Mouse (Mus musculus): ENCODE results near the gene Tmcc1. TPM values are rescaled to one million over a fixed set of nuclear protein-coding genes. Genes with fewer than 3 reads are reported as not detected.

Tmcc1 gene
- total RNA-seq, 2 experiments from 2014 or later, result 25.8 to 26.8 TPM

GRCm38 (mm10) chr6:115973881-115974662 is 219.2 kb downstream of the Tmcc1 start:
- DNase-seq (ENCODE audit: low spot score in 2 of 2), result no peak

DNA sequence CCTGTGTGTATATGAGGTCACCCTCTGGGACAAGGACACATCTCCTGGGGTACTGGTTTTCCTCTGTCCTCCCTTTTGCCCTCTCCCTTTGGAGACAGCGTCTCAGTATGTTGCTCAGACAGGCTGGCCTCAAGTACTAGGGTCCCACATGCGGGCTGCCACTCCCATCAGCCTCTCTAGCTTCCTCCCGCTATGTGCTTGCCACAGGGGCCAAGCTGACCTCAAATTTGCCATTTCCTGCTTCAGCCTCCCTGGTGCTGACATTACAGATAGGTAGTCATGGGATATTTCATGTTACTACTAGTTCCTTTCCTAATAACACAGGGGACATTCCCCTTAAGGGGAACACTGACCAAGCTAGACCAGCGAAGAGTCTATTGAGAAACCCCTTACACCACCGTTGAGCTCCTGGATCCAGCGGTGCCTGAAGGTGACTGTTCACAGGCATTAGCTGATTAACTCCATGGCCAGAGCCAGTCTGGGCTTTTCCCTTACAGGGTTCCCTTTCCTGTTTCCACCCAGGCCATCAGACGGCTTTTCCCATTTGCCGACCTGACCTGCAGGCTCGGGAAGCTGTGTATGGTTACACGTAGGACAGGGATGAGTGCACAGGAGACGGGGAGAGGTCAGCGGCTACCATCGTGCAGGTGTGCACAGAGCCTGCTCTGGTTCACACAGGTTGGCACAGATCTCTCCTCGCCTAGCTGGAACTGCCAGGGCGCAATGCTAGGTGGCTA is 220.0 kb downstream of the Tmcc1 start:
- no peak for DNase-seq (ENCODE audit: low spot score in 2 of 2)

DNA sequence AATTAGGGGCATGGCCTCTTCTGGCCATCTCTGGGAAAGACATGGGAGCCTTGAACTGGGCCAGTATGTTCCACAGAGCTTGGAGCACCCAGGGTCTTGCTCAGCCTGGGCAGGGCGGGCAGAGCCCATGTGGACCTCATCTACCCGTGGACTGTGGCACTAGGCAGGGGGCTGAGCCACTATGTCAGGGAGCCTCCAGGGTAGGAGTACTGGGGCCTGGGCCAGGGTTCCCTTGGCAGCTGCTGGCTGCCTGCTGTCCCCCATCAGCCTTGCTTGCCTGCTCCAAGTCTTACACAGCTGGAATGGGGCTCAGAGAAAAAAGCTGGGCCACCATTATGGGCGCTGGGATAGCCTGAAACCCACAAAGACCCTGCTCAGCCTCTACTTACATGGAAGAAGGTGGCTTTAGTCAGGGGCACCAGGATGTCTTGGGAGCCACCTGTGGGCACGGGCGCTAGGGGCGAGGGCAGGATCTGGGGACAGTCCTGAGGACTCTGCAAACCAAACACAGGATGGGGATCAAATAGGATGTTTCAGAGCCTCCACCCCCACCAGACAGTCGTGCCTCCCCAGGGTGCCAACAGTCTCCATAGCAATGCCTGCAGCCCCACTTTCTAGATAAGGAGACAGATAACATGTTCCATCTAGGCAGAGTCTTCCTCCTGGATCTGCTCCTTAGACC is 221.1 kb downstream of the Tmcc1 start:
- DNase-seq (ENCODE audit: low spot score in 2 of 2), result no peak

DNA sequence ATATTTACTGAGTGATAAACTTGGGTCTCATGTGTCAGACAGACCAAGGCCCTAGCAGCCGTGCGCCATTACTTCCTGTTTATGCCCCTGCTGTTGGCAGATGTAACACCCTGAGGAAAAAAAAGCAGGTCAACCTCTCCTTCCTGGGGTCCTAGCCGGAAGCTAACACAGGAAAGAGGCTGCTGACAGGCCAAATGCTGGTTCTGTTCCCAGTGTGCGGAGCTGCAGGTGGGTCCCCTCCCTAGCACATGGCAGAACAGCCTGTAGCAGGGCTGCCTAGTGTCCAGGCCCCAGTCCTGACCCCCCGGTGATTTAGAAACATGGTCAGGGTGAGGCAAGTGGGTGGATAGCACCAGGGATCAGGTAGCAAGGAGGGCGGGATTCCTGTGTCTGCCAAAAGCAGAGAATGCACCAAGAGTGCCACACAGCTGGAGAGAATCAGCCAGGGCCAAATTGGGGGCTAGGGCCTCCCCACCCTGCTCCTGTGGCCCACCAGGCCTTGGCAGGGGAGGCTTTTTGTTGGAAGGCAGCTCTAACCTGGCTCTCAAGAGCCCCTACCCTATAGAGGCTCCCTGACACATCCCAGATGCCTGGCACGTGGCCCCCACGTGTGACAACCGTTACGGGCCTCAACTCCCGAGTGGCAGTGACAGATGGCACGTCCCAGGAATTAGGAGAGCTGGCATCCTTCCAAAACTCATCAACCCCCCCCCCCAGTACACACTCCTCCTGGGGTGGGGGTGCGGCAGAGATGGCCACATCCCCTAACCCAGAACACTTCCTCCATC is 221.8 kb downstream of the Tmcc1 start:
- no peak for DNase-seq (ENCODE audit: low spot score in 2 of 2)

GRCm38 (mm10) chr6:115969952-115970351 is 223.3 kb downstream of the Tmcc1 start:
- no peak for DNase-seq (ENCODE audit: low spot score in 2 of 2)

DNA sequence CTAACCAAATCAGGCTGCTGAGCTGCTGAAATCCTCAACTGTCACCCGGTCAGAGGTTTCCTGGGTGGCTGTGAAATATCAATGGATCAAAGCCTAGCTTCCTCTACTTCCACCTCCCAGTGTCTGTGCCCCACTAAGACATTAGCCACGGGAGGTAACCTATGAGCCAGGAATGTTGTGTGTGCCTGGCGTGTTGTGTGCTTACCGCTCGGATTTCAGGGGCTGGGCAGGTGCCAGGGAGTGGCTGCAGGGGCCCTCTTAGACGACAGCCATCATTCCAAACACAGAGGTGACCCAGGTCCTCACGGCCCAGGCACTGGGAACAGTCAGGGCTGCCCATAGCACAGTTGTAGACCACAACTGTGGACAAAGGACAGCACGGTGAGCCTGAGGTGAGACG is 224.2 kb downstream of the Tmcc1 start:
- DNase-seq (ENCODE audit: low spot score in 2 of 2), result no peak

DNA sequence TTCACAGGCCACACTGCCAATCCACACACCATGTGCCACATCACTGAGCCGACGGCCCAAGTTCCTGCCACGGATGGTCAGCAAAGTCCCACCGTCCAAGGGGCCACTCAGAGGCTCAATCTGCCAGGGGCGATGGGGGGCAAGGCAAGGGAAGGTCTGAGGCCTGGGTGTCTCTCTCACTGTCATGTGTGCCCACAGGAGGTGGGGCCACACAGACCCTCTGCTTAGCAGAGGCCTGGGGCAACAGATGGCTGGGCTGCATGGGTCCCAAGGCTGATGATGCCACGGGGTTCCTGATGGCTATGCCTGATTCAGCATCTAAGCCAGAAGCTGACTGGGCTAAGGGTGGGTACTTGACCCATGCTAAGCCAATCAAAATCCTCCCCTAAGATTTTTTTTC is 224.6 kb downstream of the Tmcc1 start:
- DNase-seq (ENCODE audit: low spot score in 2 of 2), result no peak

Other genes with a start within 250 kb of the Tmcc1 start
- gene H1foo, start 248.5 kb downstream of the Tmcc1 start, total RNA-seq (2021), result not detected
- 100 to 1,000 TPM; 237 to 271 TPM for gene Plxnd1, start 198.5 kb downstream of the Tmcc1 start, total RNA-seq (2021)
- gene Washc2, start 14.6 kb upstream of the Tmcc1 start, total RNA-seq (2021), result 10 to 100 TPM; 74.4 to 79.6 TPM
- gene Zfand4, start 70.7 kb upstream of the Tmcc1 start, total RNA-seq (2021), result 1 to 10 TPM; 6.0 to 7.2 TPM
- 10 to 100 TPM; 80.1 to 98.6 TPM for gene March8, start 144.5 kb upstream of the Tmcc1 start, total RNA-seq (2021)